Mouse (Mus musculus) spleen, adult 2 months (tissue): ENCODE measurements around the gene Lsm12.

Experiments
- CTCF ChIP-seq: fragments of 200-500 bp; IDR thresholded peaks from 2 replicates; pipeline ENCODE4 v1.5.1; 2011; ENCODE audit warnings: mild to moderate bottlenecking, inconsistent platforms; ENCODE audit not compliant: insufficient read depth, insufficient read length, insufficient replicate concordance; ENCODE audit errors: extremely low read depth
- POLR2A ChIP-seq: fragments of 200-500 bp; IDR thresholded peaks from 2 replicates; pipeline ENCODE4 v1.6.1; 2011; ENCODE audit warnings: low read depth, low read length, inconsistent platforms

DNA sequence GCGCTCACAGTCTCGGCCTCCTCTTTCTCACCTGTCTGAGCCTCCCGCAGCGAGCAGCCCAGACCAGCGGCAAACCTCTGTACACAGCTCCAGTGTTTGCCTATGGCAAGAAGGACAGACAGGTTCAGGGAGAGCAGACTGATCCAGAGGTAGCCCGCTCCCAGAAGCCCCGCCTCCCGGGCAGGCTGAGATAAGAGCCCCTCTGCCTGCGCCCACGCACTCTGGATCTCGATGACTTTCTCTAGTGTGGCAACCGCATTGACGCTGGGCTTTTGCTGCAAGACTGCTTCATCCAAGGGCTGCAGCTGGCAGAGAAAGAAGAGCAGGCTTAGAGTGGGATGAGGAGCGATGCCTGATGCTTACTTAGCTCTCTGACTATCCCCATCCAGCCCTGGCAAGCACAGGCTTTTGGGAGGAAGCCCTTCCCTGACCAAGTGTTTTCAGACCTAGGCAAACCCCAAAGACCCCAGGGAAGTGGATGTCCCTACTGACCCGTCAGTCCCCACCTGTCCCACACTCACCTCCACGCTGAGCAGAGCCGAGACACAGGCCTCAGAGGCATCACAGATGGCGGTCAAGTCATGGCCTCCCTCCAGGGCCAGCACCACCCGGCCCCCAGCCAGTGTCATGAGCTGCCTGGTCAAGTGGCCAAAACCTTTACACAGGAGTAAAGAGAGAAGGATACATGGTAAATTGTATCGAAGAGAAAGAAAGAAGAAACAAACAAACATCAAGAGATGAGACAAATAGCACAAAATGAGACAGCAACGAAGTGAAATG is 11.1 kb upstream of the Lsm12 start:
- TF ChIP-seq CTCF (no peak), POLR2A (no peak)
